Mouse (Mus musculus) forebrain, embryonic 11.5 days (tissue): ENCODE measurements around the gene Glo1. TPM values are rescaled to one million over a fixed set of nuclear protein-coding genes. Genes with fewer than 3 reads are reported as not detected.

ENCODE experiments used
- ATAC-seq: fragments of 200-750 bp; cut with Nextera tagmentation; replicated peaks from 2 replicates; pipeline ENCODE4 v1.8.0; 2017; ENCODE audit warnings: moderate TSS enrichment; ENCODE audit not compliant: low FRiP score
- DNase-seq: peaks from one replicate; pipeline ENCODE4 v3.0.0-alpha.2; 2017; ENCODE audit warnings: low spot score
- H3K27ac ChIP-seq: fragments of 300-500 bp; sonication (generic); 2 replicates; pipeline ENCODE4 v1.5.1; 2014; ENCODE audit warnings: low read depth, low read length
- H3K27me3 ChIP-seq: fragments of 300-500 bp; sonication (generic); 2 replicates; pipeline ENCODE4 v1.6.1; 2014; ENCODE audit warnings: mild to moderate bottlenecking, low read length, mixed read lengths; ENCODE audit not compliant: control insufficient read depth, insufficient read depth
- H3K36me3 ChIP-seq: fragments of 300-500 bp; sonication (generic); 2 replicates; pipeline ENCODE4 v1.6.1; 2014; ENCODE audit warnings: mild to moderate bottlenecking, low read length, moderate library complexity, mixed read lengths; ENCODE audit not compliant: control insufficient read depth, insufficient read depth
- H3K4me1 ChIP-seq: fragments of 300-500 bp; sonication (generic); replicated peaks from 2 replicates; pipeline ENCODE4 v1.6.1; 2014; ENCODE audit warnings: low read length, mixed read lengths; ENCODE audit not compliant: control insufficient read depth, insufficient read depth
- H3K4me2 ChIP-seq: fragments of 300-500 bp; sonication (generic); 2 replicates; pipeline ENCODE4 v1.6.1; 2014; ENCODE audit warnings: low read depth, mild to moderate bottlenecking, low read length, moderate library complexity, mixed read lengths; ENCODE audit not compliant: severe bottlenecking
- H3K4me3 ChIP-seq: fragments of 300-500 bp; sonication (generic); 2 replicates; pipeline ENCODE4 v1.5.1; 2014; ENCODE audit warnings: low read depth, low read length
- H3K9ac ChIP-seq: fragments of 300-500 bp; sonication (generic); 2 replicates; pipeline ENCODE4 v1.6.1; 2014; ENCODE audit warnings: low read length
- H3K9me3 ChIP-seq: fragments of 300-500 bp; sonication (generic); 2 replicates; pipeline ENCODE4 v1.6.1; 2016; ENCODE audit warnings: low read length, mixed read lengths; ENCODE audit not compliant: control insufficient read depth
- WGBS: fragments of 180-500 bp; shearing (Covaris S2); extraction: QIAGEN DNeasy Blood & Tissue Kit; methylation state at CpG from one replicate; pipeline ENCODE4 v1.1.7; 2014; 5-methylcytosine and 5-hydroxymethylcytosine counted together
- polyA plus RNA-seq: library from polyadenylated mRNA; unstranded; fragments of >200 nt; fragmentation: Nextera tagmentation; extraction: Ambion mirVana; gene quantifications from 2 replicates; pipeline ENCODE4 v1.2.1, GENCODE M21; 2014

Gene Glo1
- polyA plus RNA-seq, 1 experiment from 2014 or later: 288 TPM

- H3K4me3 ChIP-seq: no peak overlapping the region
- no peaks in the 10 kb centered on the region for H3K27me3 ChIP-seq
- no peak overlapping the region for H3K4me2 ChIP-seq
- H3K27ac ChIP-seq: no peak overlapping the region
- H3K4me1 ChIP-seq: no peaks in the 10 kb centered on the region
- H3K36me3 ChIP-seq: no peaks in the 10 kb centered on the region
- H3K9me3 ChIP-seq: no peaks in the 10 kb centered on the region
- ATAC-seq (no peak), DNase-seq (no peak)
- no peak overlapping the region for H3K9ac ChIP-seq
- 69% methylated on average over 4 of the region's 4 CpGs for WGBS
Measured at GRCm38 (mm10) chr17:30621450-30621849, 5.2 kb downstream of the Glo1 start.

DNA sequence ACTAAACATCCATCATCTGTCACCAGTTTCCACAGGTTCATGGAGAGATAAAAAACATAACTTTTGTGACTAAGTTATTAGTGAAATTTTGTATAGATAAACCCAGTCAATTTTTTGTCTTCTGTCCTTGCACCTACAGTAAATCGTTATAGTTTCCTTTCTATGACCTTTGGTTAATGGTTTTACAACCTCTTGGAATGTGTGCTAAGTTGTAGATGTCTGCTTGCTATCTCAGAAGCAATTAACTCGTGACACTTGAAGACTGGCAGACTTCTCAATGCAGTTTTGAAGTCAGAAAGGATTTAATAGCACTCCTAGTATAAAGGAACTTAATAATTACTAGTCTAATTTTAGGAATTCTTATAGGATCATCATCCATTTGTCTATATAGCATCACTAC lies 6.1 kb downstream of the Glo1 start:
- H3K4me1 ChIP-seq: no peaks in the 10 kb centered on the region
- H3K27ac ChIP-seq: no peak overlapping the region
- no peak overlapping the region for H3K4me3 ChIP-seq
- ATAC-seq: no peak
- H3K4me2 ChIP-seq: no peak overlapping the region
- H3K9ac ChIP-seq: no peak overlapping the region
- no peak for DNase-seq
- WGBS: 73% methylated on average over 2 of the region's 2 CpGs
- H3K27me3 ChIP-seq: no peaks in the 10 kb centered on the region
- H3K36me3 ChIP-seq: no peaks in the 10 kb centered on the region
- no peaks in the 10 kb centered on the region for H3K9me3 ChIP-seq

DNA sequence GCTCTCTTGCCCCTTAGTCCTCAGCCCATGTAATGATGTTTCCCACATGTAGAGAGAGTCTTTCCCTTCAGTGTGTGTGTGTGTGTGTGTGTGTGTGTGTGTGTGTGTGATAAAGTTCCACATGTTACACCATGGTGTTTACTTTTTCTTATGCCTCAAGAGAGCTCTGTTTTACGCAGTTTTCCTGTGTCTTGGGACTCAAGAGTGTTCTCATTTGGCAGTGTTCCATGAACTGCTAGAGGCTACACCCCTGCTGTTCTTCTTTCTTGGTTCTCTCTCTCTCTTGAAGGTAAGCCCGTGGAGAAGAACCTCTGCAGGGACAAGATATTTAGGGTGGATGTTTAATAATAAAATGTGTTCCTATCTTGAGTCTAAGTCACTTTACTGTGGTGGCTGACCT lies 7.5 kb downstream of the Glo1 start:
- H3K27me3 ChIP-seq: no peaks in the 10 kb centered on the region
- no peaks in the 10 kb centered on the region for H3K9me3 ChIP-seq
- H3K27ac ChIP-seq: no peak overlapping the region
- WGBS: 80% methylated on average over 2 of the region's 2 CpGs
- ATAC-seq (no peak), DNase-seq (no peak)
- H3K4me1 ChIP-seq: no peaks in the 10 kb centered on the region
- no peak overlapping the region for H3K4me3 ChIP-seq
- no peak overlapping the region for H3K4me2 ChIP-seq
- no peak overlapping the region for H3K9ac ChIP-seq
- H3K36me3 ChIP-seq: no peaks in the 10 kb centered on the region

DNA sequence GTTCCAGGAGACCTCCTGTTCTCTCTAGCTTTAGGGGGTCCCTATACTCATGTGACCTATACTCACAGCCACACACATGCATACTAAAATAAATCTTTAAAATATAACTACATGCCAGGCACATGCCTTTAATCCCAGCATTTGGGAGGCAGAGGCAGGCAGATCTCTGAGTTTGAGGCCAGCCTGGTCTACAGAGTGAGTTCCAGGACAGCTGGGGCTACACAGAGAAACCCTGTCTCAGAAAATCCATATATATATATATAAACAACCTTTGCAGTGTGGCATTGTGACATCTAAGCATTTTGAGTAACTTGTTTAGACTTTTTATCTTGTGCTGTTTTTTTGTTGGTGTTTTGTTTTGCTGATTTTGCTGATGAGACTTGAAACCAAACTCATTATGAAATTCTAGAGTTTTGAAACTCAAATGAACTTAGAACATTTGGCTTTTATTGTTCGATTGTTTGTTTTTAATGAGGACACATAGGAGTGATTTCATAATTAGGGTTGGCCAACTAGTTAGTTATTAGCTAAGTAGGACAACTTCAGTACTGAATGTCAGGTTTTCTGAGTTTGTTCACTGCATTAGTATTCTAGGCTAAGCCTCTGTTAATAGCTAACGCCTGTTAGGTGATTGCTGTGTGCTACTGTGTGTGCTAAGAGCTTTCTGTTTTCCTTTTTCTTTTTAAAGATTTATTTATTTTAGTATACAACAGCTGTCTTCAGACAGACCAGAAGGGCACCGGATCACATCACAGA lies 8.4 kb downstream of the Glo1 start:
- no peak for ATAC-seq
- WGBS: 89% methylated on average over 3 of the region's 3 CpGs

DNA sequence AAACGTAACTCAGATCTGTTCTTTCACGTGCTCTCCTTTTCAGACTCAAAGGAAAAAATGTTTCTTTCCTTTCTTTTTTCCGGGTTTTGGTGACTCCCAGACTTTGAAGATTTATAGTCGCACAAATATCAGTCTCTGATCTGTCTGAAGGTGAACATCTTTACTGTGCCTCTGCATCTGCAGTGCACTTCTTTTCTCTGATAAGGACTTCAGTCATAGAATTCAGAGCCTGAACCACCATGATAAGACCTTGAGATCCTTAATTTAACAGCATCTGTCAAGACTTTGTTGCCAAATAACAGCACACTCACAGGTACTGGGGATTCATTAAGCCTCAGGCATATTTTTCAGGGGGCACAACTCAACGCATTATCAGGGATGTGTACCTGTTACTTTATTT lies 10.5 kb downstream of the Glo1 start:
- H3K27ac ChIP-seq: no peak overlapping the region
- H3K4me2 ChIP-seq: no peak overlapping the region
- H3K27me3 ChIP-seq: no peaks in the 10 kb centered on the region
- no peak overlapping the region for H3K4me3 ChIP-seq
- H3K9me3 ChIP-seq: no peaks in the 10 kb centered on the region
- H3K4me1 ChIP-seq: peaks cover 5% of the 10 kb centered on the region; the same call in 1 of the 2 replicates
- ATAC-seq: no peak
- no peaks in the 10 kb centered on the region for H3K36me3 ChIP-seq
- no peak overlapping the region for H3K9ac ChIP-seq
- WGBS: 87% methylated on average over 5 of the region's 5 CpGs
- no peak for DNase-seq

More for the DNA sequence above, 8.4 kb downstream of the Glo1 start:
- Histone ChIP-seq H3K4me2 (no peak overlapping the region), H3K9me3 (no peaks in the 10 kb centered on the region), H3K4me1 (no peaks in the 10 kb centered on the region), H3K27ac (no peak overlapping the region), H3K4me3 (no peak overlapping the region), H3K9ac (no peak overlapping the region), H3K36me3 (no peaks in the 10 kb centered on the region), H3K27me3 (no peaks in the 10 kb centered on the region)
- no peak for DNase-seq

DNA sequence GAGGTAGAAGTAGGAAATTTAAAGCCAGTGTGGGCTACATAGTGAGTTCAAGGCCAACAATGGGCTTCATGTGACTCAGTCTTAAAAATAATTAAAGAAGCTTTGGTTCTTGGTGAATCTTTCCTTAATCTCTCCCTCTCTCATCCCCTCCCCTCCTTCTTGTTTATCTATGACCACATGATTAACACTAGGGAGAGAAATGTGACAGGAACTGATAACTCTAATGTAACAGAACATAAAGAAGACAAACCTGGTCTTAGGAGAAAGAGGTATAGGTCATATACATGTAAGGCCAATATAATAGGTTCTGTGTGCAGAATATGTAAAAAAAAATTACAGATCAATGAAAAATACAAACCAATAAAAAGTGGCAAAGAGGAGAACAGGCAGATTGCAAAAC lies 13.3 kb downstream of the Glo1 start:
- Histone ChIP-seq H3K4me3 (no peak overlapping the region), H3K4me2 (no peak overlapping the region), H3K36me3 (no peaks in the 10 kb centered on the region), H3K27ac (no peak overlapping the region), H3K4me1 (peaks cover 6% of the 10 kb centered on the region; the same call in 1 of the 2 replicates), H3K9ac (no peak overlapping the region), H3K27me3 (no peaks in the 10 kb centered on the region), H3K9me3 (no peaks in the 10 kb centered on the region)
- DNase-seq: no peak
- no peak for ATAC-seq

DNA sequence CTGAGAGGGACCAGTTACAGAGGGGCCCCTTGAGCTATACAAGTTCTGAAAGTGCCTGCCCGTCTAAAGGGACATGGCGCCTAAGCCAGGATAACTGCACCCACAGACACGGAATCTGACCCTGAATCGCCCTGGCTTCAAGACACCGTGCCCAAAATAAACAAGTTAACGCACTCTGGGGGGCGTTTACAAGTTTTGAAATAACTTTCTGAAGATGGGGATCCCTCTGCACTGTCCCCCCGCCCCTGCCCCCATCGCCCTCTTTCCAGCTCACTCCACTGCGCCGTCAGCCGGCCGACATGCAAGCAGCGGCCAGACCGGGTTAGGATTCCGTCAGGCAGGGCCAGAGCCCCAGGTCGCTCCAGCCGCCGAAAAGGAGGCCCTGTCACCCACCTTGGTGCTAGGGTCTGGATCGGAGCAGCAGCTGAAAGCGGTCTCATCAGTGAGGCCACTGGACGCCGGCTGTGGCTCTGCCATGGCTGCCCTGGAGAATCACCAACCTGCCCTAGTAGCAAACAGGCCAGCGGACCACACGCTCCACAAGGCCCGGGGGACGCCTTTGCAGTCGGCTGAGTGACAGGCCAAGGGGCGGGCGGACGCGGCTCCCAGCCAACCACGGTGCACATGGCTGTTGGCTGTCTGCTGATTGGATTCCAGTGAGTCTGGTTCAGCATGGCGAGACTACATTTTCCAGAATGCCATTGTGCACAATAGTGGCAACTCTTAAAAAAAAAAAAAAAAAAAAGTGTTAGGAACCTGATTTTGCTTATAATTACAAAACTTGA lies 14.4 kb downstream of the Glo1 start:
- peak overlapping the region; percentile 61 for H3K4me3 ChIP-seq
- H3K4me1 ChIP-seq: peaks cover 8% of the 10 kb centered on the region; the same call in 1 of the 2 replicates
- peak overlapping the region; percentile 60 for H3K4me2 ChIP-seq
- H3K9ac ChIP-seq: peak overlapping the region; percentile 86
- H3K36me3 ChIP-seq: no peaks in the 10 kb centered on the region
- ATAC-seq (peak; percentile 100), DNase-seq (peak; percentile 98)
- peak overlapping the region; percentile 7; the same call in 1 of the 2 replicates for H3K27ac ChIP-seq
- no peaks in the 10 kb centered on the region for H3K9me3 ChIP-seq
- WGBS: under 1% methylated on average over 34 of the region's 34 CpGs
- no peaks in the 10 kb centered on the region for H3K27me3 ChIP-seq

DNA sequence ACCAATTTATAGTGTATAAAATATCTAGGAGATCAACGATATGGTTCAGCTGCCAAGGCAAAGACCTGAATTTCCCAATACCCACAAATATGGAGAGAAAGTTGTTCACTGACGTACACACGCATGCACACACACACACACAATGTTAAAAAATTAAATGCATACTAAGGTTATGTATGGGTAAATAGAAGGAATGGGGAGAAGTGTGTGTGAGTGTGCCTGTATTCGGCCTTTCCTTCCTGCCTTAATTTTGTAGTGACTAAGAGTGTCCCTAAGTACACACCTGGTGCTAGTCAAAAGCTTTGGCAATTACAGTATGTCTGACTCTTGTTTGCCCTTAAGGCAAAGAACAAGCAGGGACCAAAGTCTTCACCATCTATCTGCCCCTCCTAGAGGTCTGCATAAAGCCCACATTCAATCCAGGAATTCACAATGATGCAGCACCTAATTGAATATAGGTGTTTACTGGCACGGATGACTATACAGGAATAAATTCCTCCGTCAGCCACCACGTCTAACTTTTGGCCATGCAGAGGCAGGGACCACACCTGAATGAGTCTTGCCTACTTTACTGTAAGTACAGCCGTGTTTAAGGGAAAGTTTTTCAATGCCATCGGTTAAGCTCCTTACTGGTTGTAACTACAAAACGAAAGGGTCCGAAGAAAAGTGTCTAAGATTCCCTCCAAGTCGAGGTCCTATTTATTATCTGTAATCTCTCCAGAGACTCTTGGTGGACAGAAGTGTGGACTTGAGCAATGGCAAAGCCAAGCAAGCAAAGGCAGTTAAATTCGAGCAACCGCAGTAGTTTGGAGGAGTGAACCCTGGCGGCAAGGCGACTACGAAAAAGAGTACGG lies 15.2 kb downstream of the Glo1 start:
- H3K4me1 ChIP-seq: peaks cover 8% of the 10 kb centered on the region; the same call in 1 of the 2 replicates
- H3K36me3 ChIP-seq: no peaks in the 10 kb centered on the region
- H3K4me3 ChIP-seq: peak overlapping the region; percentile 61
- no peaks in the 10 kb centered on the region for H3K9me3 ChIP-seq
- peak overlapping the region; percentile 86 for H3K9ac ChIP-seq
- no peak for ATAC-seq
- no peaks in the 10 kb centered on the region for H3K27me3 ChIP-seq
- DNase-seq: no peak
- peak overlapping the region; percentile 7; the same call in 1 of the 2 replicates for H3K27ac ChIP-seq
- whole genome bisulfite sequencing: 24% methylated on average over 18 of the region's 18 CpGs
- H3K4me2 ChIP-seq: peak overlapping the region; percentile 60
